Mouse (Mus musculus) WW6 (cell line): ENCODE results near the gene Frmpd4.

ENCODE experiments used
- DNase-seq: peaks from one replicate; pipeline ENCODE4 v3.0.0-alpha.2; 2013; ENCODE audit warnings: low read depth, low spot score

Gene Frmpd4

DNA sequence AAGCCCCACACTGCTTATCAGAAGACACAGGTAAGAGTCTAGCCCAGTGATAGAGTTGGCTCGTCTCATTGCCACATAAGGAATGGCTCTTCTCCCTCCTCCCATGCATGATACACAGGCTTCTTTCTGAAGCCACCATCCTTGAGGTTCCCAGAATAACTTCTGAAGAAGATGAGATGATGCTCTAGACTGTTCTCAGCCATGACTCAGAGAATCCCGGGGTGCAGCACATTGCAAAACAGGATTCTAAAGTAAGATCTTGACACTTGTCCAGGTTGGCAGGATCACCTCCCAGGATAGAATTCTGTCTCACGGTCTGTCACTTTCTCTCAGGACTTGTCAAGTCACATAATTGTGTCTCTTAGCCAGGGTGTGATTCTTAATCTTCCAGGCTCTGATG lies 1024.2 kb downstream of the Frmpd4 start:
- DNase-seq, result no peak

DNA sequence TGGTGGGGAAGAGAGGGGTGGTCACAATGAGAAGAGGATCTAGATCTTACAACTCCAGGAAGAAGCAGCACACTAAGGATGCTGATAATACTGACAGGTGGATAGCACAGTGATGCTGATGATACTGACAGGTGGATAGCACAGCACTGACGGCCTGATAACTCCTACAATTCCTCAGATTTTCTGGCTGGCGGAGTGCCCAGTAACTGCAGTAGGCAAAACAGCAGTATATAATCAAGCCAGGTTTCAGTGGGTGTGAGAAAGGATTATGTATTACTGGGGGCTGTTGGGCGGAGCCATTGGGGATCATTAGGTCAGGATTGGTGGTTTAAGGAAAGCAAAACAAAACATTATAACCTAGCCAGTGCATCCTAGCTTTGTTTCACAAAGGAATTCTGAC lies 1053.9 kb downstream of the Frmpd4 start:
- no peak for DNase-seq

DNA sequence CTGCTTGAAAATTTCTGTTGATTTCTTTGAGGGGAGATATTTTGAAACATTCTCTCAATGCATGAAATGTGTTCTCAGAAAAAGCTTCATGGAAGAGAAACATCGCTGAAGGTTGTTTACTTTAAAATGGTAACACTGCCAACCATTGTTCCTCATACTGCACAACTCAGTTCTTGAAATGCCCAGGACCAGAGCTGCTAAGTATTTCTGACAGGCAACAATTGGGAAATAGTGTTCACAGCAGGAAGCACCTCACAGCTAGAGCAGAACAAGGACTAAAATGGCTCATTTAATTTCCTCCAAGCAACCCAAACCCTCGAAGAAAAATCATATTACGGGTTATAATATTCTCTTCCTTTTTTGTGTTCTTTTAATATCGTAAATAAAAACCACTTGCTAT lies 1054.5 kb downstream of the Frmpd4 start:
- DNase-seq, result no peak

DNA sequence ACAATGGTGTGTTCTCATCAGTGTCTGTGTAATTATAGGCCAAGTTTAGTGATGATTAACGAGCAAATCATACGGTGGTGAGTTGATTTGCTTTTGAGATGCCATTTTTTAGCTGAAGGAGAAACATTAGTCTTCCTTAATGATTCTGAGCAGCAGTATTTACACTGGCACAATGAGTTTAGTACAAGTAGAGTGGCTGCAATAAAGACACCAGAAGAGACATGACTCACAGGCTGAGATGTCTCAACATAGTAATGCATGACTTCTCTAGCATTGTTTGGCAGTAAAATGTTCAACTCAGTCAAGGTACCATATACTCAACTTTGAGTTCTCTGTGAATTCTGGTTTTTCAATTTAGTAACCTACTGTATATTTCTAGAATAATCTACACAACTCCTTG lies 1058.6 kb downstream of the Frmpd4 start:
- no peak for DNase-seq

DNA sequence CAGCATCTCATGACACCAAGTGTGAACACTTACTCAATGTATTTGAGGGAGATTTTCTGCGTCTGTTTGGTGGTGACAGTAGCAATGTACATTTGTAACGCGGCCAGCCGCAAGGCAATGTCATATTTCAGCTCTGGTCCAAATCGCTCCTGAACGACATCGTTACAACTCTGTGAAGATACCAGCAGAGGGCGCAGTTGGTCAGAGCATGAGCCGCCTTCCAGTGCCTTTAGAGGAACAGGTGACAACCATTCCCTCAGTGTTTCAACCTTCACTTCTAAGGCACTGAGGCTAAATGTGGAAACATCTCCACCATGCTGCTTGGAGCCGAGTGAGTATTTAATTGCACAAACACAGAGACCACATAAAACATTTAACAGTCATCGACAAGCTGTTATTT lies 1079.3 kb downstream of the Frmpd4 start:
- DNase-seq, result peak; percentile 5

DNA sequence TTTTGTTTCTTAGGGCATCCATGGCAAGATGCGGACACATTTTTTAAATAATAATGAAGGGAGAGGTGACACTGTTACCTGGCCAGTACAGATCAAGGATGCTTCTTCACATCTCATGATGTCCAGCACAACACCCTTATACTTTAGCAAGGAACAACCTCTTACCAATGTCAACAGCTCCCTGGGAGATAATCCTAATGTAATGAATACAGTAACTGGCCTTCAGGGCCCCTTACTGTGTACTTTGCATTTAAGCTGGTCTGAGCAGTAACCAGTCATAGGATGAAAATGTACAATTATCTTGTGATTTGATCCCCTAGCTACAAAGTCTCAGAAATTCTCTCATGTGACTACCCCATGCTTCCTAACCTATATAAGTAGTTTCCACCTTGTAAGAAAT lies 1084.8 kb downstream of the Frmpd4 start:
- no peak for DNase-seq

DNA sequence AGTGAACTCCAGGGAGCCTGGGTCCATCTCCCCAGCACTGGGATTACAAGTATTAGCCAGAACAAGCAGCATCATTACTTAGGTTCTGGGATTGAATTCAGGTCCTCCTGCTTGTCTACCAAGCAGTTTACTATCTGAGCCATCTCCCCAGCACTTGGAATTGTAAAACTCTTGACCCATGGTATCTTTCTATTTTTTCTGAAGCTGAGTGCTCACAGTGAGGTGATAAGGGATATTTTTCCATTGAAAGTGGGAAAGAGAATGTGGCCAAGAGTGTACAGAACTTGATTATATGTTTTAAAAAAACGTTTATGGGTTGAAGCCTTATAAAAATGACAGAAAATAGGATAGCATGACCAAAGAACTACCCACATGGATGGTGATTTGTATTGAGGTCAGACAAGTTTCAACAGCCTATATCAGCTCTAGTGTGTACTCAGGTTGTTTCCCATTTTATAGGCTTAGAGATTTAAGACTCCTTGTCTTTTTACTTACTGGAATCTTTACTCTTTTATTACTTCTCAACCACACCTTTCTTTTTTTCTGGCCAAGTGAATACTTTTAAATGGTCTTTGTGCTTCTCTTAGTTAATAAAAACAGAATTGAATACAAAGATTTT lies 1085.3 kb downstream of the Frmpd4 start:
- DNase-seq, result no peak

DNA sequence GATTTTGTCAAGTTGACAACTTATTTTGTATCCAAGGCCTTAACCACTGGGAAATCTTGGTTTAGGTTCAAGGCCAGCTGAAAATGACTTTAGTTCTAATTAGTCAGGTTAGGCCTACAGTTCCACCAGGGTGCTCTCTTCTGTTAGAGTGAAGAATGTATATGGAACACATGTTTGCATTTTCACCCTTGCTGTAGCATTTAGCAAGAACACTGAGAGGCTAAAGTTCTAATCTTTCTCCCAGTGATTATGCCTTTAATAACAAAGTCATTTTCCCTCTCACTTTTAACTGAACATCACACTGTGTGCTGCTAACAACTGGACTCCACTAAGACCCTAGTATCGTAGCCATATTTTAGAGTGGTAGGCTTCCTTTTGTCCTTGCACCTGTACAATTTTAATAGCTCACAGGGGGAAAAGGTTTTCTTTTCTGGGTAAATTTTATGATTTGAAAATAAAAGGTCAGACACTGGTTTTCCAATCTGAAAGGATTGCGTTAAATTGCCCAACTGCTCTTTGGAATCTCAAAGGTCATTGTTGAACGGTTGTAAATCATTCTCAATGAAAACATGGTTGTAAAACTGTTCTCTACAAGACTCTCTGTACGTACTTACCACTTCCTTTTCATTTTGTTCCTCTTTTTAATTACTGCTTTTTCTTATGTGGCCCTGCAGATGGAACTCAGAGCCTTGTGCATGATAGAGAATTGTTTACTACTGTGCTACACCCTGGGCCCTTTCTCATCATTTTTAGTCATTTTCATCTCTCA lies 1093.4 kb downstream of the Frmpd4 start:
- DNase-seq, result no peak

DNA sequence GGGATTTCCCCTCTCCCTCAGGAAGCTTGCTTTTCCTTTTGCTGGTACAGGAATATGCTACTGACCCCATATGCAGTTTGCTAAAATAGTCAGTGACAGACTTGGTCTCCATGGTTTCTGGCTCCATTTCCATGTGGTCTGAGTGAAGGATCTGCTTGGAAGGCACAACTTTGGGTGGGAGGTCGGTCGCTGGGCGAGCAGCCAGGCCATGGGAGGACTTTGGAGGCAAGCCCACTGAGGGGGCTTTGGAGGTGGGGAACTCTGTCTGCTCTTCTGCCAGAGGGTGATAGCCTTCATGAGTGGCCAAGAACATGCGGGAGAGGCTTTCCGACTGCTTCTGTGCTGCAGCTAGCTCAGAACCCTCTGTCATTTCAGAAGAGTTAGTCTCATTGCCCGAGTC lies 1099.4 kb downstream of the Frmpd4 start:
- DNase-seq, result no peak

DNA sequence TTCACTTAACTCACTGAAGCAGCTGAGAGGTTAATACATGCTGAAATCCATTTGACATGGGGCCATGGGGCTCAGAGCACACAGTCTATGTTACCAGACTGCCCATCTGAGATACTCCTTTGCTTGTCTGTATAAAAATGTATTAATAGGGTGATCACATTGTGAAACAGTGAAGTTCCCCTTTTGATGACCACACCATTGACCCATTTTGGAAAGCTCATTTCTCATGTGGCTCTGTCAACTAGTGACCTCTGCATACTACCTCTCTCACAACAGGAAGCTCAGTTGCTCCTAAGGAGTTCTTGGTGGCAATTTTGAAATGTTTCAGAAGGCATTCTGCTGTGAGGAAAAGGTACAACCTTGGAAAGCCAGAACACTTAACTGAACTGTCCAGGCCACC lies 1142.1 kb downstream of the Frmpd4 start:
- no peak for DNase-seq

DNA sequence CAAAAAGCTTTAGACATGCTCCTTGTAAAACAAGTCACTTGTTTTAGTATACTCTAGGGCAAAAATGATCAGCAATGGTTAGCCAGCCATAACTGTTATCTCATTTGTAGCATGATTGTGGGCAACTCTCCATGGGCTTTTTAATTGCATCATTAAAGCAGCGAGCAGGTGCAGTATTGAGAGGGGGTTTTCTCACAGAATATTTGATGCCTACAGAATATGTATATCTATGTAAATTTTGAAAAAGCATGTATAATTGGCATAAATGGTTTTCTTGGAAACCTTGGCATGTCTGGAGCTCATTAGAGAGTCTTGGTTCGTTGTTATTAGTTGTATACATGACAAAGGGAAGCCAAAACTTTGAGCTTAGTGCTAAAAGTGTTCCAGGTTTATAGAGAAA lies 1143.1 kb downstream of the Frmpd4 start:
- DNase-seq, result no peak
